Mouse (Mus musculus): Measurements from ENCODE around the gene Hpd. TPM values are rescaled to one million over a fixed set of nuclear protein-coding genes. Genes with fewer than 3 reads are reported as not detected.

Gene Hpd
- total and polyA plus RNA-seq, 3 experiments: 0.20 TPM; not detected in 2

DNA sequence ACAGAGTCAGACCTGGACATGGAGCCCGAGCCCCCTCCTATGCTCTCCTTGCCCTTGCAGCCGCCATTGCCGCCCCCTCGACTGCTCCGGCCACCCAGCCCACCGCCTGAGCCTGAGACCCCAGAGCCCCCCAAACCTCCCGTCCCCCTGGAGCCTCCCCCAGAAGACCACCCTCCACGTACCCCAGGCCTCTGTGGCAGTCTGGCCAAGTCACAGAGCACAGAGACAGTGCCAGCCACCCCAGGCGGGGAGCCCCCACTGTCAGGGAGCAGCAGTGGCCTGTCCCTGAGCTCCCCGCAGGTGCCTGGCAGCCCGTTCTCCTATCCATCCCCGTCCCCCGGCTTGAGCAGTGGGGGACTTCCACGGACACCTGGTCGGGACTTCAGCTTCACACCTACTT lies 22.7 kb downstream of the Hpd start:
- Histone ChIP-seq H3K27me3 (replicated peaks) (no peaks in the 10 kb centered on the region), H3K9me3 (replicated peaks; ENCODE audit: low read length) (no peaks in the 10 kb centered on the region), H3K4me2 (ENCODE audit: insufficient read depth, low read depth, poor library complexity, severe bottlenecking) (no peak overlapping the region), H3K4me1 (ENCODE audit: control insufficient read depth in 1 of 2, insufficient read depth in 2 of 2) (no peaks in the 10 kb centered on the region), H3K4me3 (replicated peaks in 1 of 3; ENCODE audit: low read depth in 2 of 3, low read length in 2 of 3, poor library complexity in 1 of 3) (no peak overlapping the region), H3K27ac (ENCODE audit: insufficient read depth, low read depth) (no peak overlapping the region), H3K9ac (ENCODE audit: insufficient read depth, low read depth) (no peak overlapping the region), H3K36me3 (replicated peaks in 1 of 2; ENCODE audit: control insufficient read depth in 1 of 2, insufficient read depth in 1 of 2, low read length in 1 of 2) (peaks cover 83 to 94% of the 10 kb centered on the region in 2 experiments), H3K79me2 (replicated peaks; ENCODE audit: control insufficient read depth, extremely low read depth, insufficient read depth, poor library complexity, severe bottlenecking) (no peaks in the 10 kb centered on the region)
- TF ChIP-seq PAX5 (IDR thresholded peaks at IDR 0.05; ENCODE audit: low read length) (no peak), ELF1 (IDR thresholded peaks at IDR 0.05; ENCODE audit: low read depth, low read length) (no peak), MAX (IDR thresholded peaks at IDR 0.05; ENCODE audit: low read length) (no peak), JUND (conservative IDR thresholded peaks at IDR 0.05; ENCODE audit: low read depth, low read length) (no peak), USF1 (IDR thresholded peaks at IDR 0.05; ENCODE audit: low read depth, low read length) (no peak), ZMIZ1 (IDR thresholded peaks at IDR 0.05; ENCODE audit: low read depth, low read length) (no peak), IRF4 (IDR thresholded peaks at IDR 0.05; ENCODE audit: low read depth, low read length) (no peak), RAD21 (IDR thresholded peaks at IDR 0.05; ENCODE audit: low read depth, low read length) (no peak), GABPA (IDR thresholded peaks at IDR 0.05; ENCODE audit: insufficient replicate concordance, low read depth, low read length) (no peak), ZC3H11A (IDR thresholded peaks at IDR 0.05; ENCODE audit: low read depth, low read length) (no peak), BHLHE40 (IDR thresholded peaks at IDR 0.05; ENCODE audit: low read depth, low read length) (no peak), TBP (conservative IDR thresholded peaks at IDR 0.05; ENCODE audit: low read depth, low read length) (no peak), MXI1 (IDR thresholded peaks at IDR 0.05; ENCODE audit: low read depth, low read length) (no peak), MAFK (IDR thresholded peaks at IDR 0.05; ENCODE audit: insufficient replicate concordance, low read length) (no peak), MYC (IDR thresholded peaks at IDR 0.05; ENCODE audit: low read depth, low read length) (no peak)
- dilution Hi-C loops (cut with MboI; ENCODE audit: extremely low pct_ligation_motif_present, extremely low pct_unique_long_range_greater_than_20kb, low sequenced_read_pairs) (no loop called here), in situ Hi-C loops (cut with MboI; ENCODE audit: low pct_ligation_motif_present, low pct_unique_long_range_greater_than_20kb, low sequenced_read_pairs) (no loop called here)
- DNase-seq (ENCODE audit: extremely low read depth): no peak

GRCm38 (mm10) chr5:123159446-123159845 lies 23.1 kb downstream of the Hpd start:
- H3K27ac ChIP-seq (ENCODE audit: insufficient read depth, low read depth): no peak overlapping the region
- in situ Hi-C loops (cut with MboI; ENCODE audit: low pct_ligation_motif_present, low pct_unique_long_range_greater_than_20kb, low sequenced_read_pairs): no loop called here
- H3K9ac ChIP-seq (ENCODE audit: insufficient read depth, low read depth): no peak overlapping the region
- no peaks in the 10 kb centered on the region for H3K9me3 ChIP-seq (replicated peaks; ENCODE audit: low read length)
- H3K36me3 ChIP-seq (replicated peaks in 1 of 2; ENCODE audit: control insufficient read depth in 1 of 2, insufficient read depth in 1 of 2, low read length in 1 of 2): peaks cover 84 to 95% of the 10 kb centered on the region in 2 experiments
- no peak for DNase-seq (ENCODE audit: extremely low read depth)
- no peak for TF ChIP-seq SMC3 (IDR thresholded peaks at IDR 0.05; ENCODE audit: low read depth, low read length)
- no peak for TF ChIP-seq NRF1 (IDR thresholded peaks at IDR 0.05; ENCODE audit: low read depth, low read length)
- no peak for TF ChIP-seq CHD1 (IDR thresholded peaks at IDR 0.05; ENCODE audit: low read depth, low read length)
- TF ChIP-seq TBP (conservative IDR thresholded peaks at IDR 0.05; ENCODE audit: low read depth, low read length): no peak
- TF ChIP-seq E2F4 (IDR thresholded peaks at IDR 0.05; ENCODE audit: insufficient replicate concordance, low read depth, low read length): no peak
- TF ChIP-seq ETS1 (conservative IDR thresholded peaks at IDR 0.05; ENCODE audit: low read depth, low read length): no peak
- TF ChIP-seq JUN (IDR thresholded peaks at IDR 0.05; ENCODE audit: insufficient read depth, low read depth, low read length): no peak
- TF ChIP-seq UBTF (IDR thresholded peaks at IDR 0.05; ENCODE audit: low read depth, low read length): no peak
- TF ChIP-seq ZKSCAN1 (IDR thresholded peaks at IDR 0.05; ENCODE audit: borderline replicate concordance, low read depth, low read length): no peak
- no peak for TF ChIP-seq RAD21 (IDR thresholded peaks at IDR 0.05; ENCODE audit: low read depth, low read length)
- TF ChIP-seq MAX (IDR thresholded peaks at IDR 0.05; ENCODE audit: low read length): no peak
- TF ChIP-seq ZMIZ1 (IDR thresholded peaks at IDR 0.05; ENCODE audit: low read depth, low read length): no peak
- no peak for TF ChIP-seq CTCF (conservative IDR thresholded peaks at IDR 0.05 in 1 of 2, IDR thresholded peaks at IDR 0.05 in 1 of 2; ENCODE audit: low read depth in 2 of 2, low read length in 2 of 2)
- TF ChIP-seq MAZ (IDR thresholded peaks at IDR 0.05; ENCODE audit: low read depth, low read length): no peak
- TF ChIP-seq IRF4 (IDR thresholded peaks at IDR 0.05; ENCODE audit: low read depth, low read length): no peak
- no peaks in the 10 kb centered on the region for H3K4me1 ChIP-seq (ENCODE audit: control insufficient read depth in 1 of 2, insufficient read depth in 2 of 2)
- dilution Hi-C loops (cut with MboI; ENCODE audit: extremely low pct_ligation_motif_present, extremely low pct_unique_long_range_greater_than_20kb, low sequenced_read_pairs): no loop called here
- H3K4me2 ChIP-seq (ENCODE audit: insufficient read depth, low read depth, poor library complexity, severe bottlenecking): no peak overlapping the region
- no peaks in the 10 kb centered on the region for H3K79me2 ChIP-seq (replicated peaks; ENCODE audit: control insufficient read depth, extremely low read depth, insufficient read depth, poor library complexity, severe bottlenecking)
- no peaks in the 10 kb centered on the region for H3K27me3 ChIP-seq (replicated peaks)
- H3K4me3 ChIP-seq (replicated peaks in 1 of 3; ENCODE audit: low read depth in 2 of 3, low read length in 2 of 3, poor library complexity in 1 of 3): no peak overlapping the region

Measured in CH12.LX (cell line).